Mouse (Mus musculus) left cerebral cortex, adult 6 months (tissue): ENCODE data around the gene Gm2832. TPM values are rescaled to one million over a fixed set of nuclear protein-coding genes. Genes with fewer than 3 reads are reported as not detected.

Experiments used
- long read RNA-seq, 2 experiments: library from polyadenylated mRNA; unstranded; transcript quantifications; one replicate each; pipeline ENCODE4 v2.0.0; 2019 to 2020
- polyA plus RNA-seq: library from polyadenylated mRNA; unstranded; fragments of <200 nt; fragmentation: Nextera tagmentation; gene quantifications from 2 replicates; pipeline ENCODE4 v1.2.3, GENCODE M21; 2021

Gene Gm2832
- polyA plus RNA-seq, result not detected in 2 replicates
- long read RNA-seq, experiment 1, partial matches to known transcripts, result 0 of 2 reads
- long read RNA-seq, experiment 1, other reads (novel, unspliced or antisense), result 2 of 2 reads
- long read RNA-seq, experiment 2, result 0 reads

GRCm38 (mm10) chr14:41278505-41278904, at the start of gene Gm2832:
TSS of gene Gm2832 (plus strand) at chr14:41278805.

Other genes with a start within 250 kb of the Gm2832 start
- gene Dydc2, start 209.6 kb upstream of the Gm2832 start, polyA plus RNA-seq, result 0.58 and 1.0 TPM in 2 replicates
- not detected in 2 replicates for gene Dydc1, start 205.9 kb upstream of the Gm2832 start, polyA plus RNA-seq
- 0.04 TPM in 1 of 2 replicates, not detected in the other for gene Mat1a, start 173.8 kb upstream of the Gm2832 start, polyA plus RNA-seq
- not detected in 2 replicates for gene Sftpa1, start 147.0 kb upstream of the Gm2832 start, polyA plus RNA-seq
- gene Mbl1, start 127.3 kb upstream of the Gm2832 start, polyA plus RNA-seq, result not detected in 2 replicates
- gene Sftpd, start 93.7 kb upstream of the Gm2832 start, polyA plus RNA-seq, result not detected in 2 replicates
- gene Gm5798, start 69.8 kb downstream of the Gm2832 start, polyA plus RNA-seq, result not detected in 2 replicates
- gene Gm7945, start 107.6 kb downstream of the Gm2832 start, polyA plus RNA-seq, result not detected in 2 replicates
- not detected in 2 replicates for gene Gm6482, start 129.5 kb downstream of the Gm2832 start, polyA plus RNA-seq
- not detected in 2 replicates for gene Gm7954, start 174.7 kb downstream of the Gm2832 start, polyA plus RNA-seq
- not detected in 2 replicates for gene Gm3486, start 210.7 kb downstream of the Gm2832 start, polyA plus RNA-seq